Mouse (Mus musculus) adipocyte (in vitro differentiated cells): Measurements from ENCODE around the gene Rtl8c.
"Not testable (repeated sequence)": the region's sequence is repeated elsewhere in the genome, so short reads cannot be mapped to it uniquely, and the experiment has no call there.

Experiments
- DNase-seq: peaks from one replicate; pipeline ENCODE4 v3.0.0-alpha.2; 2016; ENCODE audit warnings: low spot score

The Rtl8c gene

DNA sequence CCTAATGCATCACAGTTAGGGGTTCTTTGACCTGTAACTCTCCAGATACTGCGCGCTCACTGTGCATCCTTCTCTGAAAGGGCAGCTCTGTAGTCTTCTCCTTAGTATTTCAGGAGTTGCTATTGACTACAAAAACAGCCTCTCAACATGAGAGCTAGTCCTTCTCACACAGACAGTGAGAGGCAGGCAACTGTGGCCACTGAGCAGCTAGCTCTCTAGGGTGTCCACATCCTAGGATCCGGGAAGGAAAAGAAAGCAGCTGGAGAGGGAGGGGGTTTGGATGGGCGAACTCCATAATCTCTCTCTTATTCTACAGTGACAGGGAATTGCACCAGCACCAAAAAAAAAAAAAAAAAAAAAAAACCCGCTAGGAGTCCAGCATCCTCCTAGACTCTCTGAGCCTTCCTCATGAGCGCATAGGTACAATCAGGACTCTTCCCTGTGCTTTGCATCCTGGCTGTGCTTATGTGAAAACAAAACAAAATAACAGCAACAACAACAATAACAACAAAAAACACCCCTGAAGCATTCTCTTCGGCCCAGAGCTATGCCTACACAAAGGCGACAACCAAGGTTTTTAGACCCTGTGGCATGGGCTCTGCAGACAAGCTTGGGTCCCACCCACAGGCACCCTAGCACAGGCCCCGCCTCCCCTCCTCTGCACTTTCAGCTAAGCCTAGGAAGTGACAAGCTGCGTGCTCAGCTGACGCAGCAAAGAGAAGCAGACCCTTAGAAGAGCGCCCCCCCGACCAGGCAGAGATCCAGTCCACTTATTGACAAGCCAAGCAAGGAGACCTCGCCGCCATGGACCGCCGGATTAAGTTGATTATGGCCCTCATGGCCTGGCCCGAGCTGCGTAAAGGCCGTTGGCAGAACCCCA is at the start of gene Rtl8c:
Rtl8c (plus strand) TSS at position 791 of the 880 bp plus-strand sequence.
- DNase-seq = peak; percentile 45

DNA sequence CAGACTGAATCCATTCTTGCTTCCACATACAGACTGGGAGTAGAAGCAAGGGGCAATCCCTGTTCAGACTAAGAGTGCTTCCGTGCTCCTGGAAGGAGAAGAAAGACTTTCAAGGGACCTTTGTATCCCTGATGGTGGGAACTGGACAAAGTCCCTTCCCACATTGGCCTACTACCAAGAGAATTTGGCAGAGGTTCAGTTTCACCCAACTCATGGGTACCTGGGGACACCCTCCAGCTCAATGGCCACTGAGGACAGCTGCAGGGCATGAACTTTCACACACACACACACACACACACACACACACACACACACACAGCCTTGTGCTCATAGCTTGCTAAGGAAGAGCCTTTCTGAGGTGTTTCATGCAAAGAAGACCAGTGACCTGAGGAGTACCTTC is 28.5 kb upstream of the Rtl8c start:
- DNase-seq = no peak

DNA sequence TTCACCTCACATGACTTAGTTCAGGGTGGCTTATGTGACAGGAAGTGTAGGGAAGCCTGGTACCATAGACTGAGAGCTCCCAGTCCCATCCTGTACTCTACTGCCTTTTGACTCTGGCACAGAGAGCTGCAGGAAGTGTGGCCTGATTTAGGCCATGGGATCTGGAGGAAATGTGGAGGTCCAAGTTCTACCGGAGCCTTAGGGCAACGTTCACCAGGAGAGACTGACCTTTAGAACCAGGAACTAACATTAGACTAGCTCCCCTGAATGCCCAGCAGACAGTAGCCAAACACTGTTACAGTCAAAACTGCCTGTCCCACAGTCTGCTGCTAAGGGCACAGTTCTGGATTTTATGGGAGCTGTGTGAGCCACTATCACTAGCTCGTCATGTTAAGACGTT is 26.4 kb upstream of the Rtl8c start:
- not testable (repeated sequence) for DNase-seq

DNA sequence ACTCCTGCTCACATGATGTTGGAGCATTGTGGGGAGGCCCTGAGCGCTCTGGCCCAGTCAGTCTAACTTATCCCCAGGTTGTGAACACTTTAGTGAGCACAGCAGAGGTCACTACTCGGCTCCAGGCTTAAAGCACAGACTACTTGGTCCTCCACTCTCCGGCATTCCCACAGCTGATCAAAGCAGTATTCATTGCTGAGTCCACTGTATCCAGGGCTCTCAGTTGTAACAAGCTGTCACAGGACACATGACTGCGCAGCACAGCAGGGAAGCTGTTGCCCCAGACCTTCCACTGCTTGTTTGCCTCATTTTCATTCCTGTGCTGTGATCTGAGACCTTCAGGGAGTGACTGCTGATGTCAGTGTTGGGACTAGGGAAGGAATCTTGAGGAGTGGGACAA is 24.4 kb upstream of the Rtl8c start:
- not testable (repeated sequence) for DNase-seq

DNA sequence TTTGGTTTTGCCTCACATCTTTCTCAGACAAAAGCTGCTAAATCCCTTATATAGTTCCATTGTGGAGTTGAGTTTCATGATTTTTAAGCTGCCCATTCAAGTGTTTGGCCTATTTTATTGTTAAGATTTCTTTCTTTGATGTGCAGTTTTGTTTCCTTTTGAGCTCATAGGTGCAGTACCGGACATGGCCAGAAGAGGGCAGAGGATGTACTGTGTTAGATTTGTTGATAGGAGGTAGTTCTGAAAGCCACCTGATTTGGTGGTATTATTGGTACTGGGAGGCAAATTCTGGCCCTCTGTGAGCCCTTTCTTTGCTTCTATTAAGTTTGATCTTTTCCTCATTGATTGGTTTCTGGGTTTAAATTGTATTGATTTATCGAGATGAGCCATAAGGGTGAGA is 7.8 kb upstream of the Rtl8c start:
- not testable (repeated sequence) for DNase-seq

DNA sequence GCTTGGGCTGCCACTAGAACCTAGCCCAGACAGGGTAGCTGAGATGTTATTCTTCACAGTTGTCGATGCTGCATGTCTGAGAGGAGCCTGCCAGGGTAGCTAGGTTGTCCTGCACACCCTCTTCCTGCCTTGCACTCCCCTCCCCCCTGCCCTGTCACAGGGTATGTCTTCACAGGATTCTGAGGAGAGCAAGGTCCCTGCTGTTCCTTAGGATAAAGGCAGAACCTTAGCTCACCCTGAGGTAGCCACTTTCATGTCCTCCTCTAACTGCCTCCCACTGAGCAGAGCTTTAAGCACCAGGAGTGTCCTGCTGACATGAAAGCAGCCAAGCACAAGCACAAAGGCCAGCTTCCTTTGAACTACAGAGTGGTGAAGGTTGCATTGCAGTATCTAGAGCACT is 1.7 kb upstream of the Rtl8c start:
- not testable (repeated sequence) for DNase-seq

DNA sequence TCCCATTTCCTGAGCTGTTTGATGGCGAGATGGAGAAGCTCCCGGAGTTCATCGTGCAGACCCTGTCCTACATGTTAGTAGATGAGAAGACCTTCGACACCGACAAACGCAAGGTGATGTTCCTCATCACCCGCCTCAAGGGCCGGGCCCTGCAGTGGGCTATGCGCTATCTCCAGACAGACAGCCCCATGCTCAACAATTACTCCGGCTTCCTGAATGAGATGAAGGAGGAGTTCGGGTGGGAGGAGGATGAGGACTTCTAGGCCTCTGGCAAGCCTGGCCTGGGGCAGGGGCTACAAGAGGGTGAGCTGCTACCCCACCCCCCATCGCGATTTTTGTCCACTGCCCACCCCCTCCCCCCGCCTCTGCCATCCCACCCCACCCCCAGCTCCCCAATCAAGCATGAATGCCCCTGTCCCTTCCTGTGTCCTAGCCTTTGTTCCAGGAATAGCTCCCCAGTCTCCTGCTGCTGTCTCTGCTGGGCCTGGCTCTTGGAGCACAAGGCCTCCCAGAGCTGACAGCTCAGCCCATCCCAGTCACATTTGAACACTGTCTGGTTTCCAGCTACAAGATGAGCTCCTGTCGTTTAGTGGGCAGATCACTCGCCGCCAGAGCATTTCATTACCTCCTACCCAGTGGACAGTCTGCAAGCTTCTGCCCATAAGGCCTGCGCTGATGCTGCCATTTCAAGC is 436 bp downstream of the Rtl8c start:
- DNase-seq = peak; percentile 6

DNA sequence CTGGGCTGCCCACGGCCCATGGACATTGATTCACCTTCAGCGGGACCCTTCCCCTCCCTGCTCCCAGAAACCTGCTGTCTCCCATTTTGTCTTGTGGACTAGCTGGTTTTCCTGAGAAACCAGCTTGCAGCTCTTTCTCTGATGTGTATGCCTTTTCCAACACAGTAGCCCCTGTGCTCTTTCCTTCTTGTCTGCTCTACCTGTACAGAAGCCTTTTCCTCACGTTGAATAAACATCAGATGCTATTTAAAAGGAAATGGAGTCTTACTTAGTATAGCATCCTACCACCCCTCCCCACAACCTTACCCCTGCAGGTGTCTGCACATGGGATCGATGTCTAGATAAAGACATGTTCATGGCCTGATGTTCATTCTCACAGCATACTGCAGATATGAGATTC is 1.0 kb downstream of the Rtl8c start, which contains the start of gene Gm14597:
Gm14597 (minus strand) TSS at position 101 of the 400 bp plus-strand sequence.
- DNase-seq = not testable (repeated sequence)

DNA sequence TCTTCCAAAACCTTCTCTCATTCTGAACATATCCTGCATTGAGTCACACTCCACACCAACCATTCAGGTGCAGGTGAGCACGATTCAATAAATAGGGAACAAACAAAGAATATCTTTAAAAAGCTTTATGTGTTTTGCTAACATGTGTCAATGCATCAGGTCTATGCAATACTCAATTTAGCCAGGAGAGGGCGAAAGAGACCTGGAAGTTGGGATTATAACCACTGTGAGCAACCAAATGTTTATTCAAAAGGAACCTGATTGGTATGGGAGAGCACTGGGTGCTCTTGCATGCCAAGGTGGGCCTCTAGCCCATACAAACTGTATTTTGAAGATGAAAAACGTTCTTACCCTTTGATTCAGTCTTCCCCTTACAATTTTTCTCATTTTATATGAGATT is 2.7 kb downstream of the Rtl8c start:
- DNase-seq = peak; percentile 87

DNA sequence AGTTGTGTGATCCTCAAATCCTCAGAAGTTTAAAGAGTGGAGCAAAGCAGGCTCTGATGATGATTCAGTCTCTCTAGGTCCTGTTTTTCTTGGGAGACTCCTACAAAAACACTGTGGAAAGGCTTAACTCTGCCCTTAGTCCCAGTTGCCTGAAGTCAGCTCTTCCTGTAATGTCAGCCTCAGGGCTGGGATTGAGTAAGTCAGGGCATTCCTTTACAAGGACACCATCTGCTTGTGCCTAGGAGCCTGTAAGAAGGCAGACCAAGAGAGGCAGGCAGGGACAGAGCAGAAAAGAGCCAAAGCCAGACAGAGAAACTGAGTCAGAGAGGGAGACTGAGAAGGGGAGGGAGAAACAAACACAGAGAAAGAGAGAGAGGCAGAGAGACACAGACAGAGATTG is 3.6 kb downstream of the Rtl8c start:
- DNase-seq = peak; percentile 53

DNA sequence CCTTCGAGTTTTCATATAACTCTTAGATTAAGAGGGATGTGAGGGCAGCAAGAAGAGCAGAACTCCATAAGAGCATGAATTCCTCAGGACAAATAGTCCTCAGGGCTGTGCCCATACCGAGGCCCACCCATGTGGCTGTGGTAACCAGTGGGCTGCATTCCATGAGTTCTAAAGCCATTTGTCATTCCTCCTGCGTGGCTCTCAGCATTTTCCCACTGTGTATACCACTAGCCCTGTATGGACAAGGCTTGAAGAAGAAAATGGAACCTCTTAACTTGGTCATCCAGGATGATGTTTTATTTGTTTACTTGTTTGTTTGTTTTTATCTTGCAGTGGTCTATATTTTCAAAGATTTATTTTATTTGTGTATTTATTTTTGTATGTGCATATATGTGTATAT is 30.3 kb downstream of the Rtl8c start:
- DNase-seq = not testable (repeated sequence)

DNA sequence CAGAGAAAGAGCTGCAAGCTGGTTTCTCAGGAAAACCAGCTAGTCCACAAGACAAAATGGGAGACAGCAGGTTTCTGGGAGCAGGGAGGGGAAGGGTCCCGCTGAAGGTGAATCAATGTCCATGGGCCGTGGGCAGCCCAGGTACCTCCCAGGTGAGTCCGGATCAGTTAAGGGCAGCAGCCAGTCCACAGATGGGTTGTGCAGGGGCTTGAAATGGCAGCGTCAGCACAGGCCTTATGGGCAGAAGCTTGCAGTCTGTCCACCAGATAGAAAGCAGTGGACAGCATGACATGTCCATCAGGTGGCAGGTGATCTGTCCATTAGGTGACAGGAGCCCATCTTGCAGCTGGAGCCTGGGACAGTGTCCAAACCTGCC is 34.8 kb downstream of the Rtl8c start:
- not testable (repeated sequence) for DNase-seq

DNA sequence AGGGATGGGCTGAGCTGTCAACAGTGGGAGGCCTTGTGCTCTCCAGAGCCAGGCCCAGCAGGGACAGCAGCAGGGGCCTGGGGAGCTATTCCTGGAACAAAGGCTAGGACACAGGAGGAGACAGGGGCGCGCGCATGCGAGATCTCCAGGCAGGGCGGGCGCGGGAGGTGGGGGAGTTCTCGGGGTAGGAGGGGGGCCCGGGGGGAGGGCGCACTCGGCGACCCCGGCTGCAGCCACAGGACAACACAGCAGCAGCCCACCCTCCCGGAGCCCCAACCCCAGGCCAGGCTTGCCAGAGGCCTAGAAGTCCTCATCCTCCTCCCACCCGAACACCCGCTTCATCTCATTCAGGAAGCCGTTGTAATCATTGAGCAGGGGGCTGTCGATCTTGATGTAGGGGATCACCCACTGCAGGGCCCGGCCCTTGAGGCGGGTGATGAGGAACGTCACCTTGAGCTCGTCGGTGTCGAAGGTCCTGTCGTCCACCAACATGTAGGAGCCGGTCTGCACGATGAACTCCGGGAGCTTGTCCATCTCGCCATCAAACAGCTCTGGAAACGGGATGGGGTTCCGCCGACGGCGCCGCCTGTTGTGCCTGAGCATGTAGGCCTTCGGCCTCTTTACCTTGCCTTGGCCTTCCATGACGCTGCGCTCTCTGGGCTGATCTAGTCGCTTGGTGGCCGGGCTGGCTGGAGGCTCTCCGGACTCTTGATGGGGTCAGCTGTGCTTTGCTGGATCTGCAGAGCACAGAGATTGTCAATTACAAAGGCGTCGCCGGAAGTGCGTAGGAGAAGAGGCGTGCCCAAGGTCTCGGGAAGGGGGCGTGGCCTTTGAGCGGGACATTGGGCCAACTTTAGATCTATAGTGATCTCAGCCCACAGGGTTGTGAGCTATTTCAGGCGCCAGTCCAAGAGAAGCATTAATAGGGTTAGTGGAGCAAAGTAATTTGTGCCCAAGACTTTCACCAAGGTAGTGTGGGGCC is 35.4 kb downstream of the Rtl8c start, which contains the start of gene Rtl8a:
Rtl8a (minus strand) TSS at position 703 of the 982 bp plus-strand sequence.
- DNase-seq = peak; percentile 89

DNA sequence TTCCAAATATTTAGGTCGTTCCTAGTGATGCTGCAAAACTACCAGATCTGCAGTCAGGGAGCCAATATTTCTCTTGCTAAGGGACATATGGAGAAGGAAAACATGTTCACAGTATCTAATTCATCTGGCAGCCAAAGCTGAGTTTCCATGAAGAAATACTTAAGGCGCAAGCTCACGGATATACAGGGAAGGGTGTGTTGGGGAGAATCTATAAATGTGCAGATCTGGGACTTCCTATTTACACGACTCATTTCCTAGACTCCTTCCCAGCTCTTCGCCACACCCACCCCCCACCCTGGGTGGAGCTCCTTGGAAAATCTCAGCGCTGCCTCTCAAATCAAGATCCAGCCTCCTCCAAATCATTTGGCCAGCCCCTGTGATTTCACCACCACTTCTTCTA is 38.1 kb downstream of the Rtl8c start:
- no peak for DNase-seq

DNA sequence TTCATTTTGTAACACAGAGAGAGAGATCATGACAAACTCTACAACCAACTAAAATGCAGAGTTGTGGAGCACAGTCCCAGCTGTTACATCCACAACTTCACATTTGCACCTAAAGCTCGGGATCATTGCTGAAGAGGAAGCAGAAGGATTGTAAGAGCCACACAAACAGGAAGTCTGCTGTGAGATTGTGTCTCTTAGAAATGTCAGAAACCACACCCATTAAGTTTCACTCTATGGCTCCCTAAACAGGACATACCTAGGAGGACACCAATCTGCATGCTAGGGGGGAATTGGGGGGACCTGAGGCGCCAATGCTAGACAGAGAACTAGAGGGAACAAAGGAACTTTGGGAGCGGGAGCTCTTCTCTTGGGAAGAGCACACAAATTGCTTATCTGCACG is 45.1 kb downstream of the Rtl8c start:
- DNase-seq = not testable (repeated sequence)
